Mouse (Mus musculus) spleen, embryonic (tissue): ENCODE measurements around the gene Dnah7b.
"Not testable (repeated sequence)": the region's sequence is repeated elsewhere in the genome, so short reads cannot be mapped to it uniquely, and the experiment has no call there.

Experiments used
- CTCF ChIA-PET: fragments of 350-600 bp; sonication (Branson Sonifier 250); formaldehyde crosslinking; loops from one replicate; lab custom pipeline; 2022; lab: Charles Lee

Dnah7b gene

DNA sequence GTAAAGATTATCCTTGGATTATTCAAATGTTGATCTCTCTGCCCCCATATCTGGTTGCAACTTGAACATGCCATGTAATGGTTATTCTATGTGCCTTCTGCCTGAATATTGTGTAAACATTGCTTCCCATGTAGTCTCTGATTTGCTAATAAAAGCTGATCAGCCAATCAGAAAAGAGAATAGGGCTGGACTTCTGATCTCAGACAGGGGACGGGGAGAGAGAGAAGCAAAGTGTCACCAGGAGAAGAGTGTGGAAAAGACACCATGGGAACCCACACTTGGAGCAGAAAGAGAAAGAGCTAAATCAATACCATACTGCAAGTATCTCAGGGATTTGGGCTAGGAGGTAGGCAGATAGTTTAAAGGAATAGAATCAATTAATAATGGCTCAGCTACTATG, at the start of gene Dnah7b:
Dnah7b (plus strand) TSS at position 301 of the 400 bp plus-strand sequence.
- CTCF ChIA-PET = no interaction called here

GRCm38 (mm10) chr1:46018382-46018977, 47.6 kb upstream of the Dnah7b start:
- CTCF ChIA-PET = no interaction called here

DNA sequence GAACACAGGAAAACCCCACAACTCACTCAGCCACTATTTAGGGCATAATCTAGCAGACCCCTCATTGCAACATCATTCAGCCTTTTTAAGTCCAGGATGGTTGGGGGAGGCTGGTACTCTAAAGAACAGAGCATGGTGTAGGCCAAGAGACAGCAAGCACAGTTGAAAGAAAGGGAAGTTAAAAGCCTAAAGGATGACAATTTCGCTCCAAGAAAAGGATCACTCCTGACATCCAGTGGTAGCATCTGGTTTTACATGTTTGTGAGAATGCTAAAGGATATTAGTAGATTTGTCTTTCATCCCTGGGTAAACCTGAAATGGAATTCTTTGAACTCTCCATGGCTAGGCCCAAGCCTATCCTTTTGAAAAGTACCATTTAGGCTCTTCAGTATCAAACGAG, 43.9 kb upstream of the Dnah7b start:
- CTCF ChIA-PET = interaction anchor here (0.6 kb wide), 1 partner anchor 137 kb away, joined by 3 read pairs; no protein-coding TSS in a partner anchor

- CTCF ChIA-PET = no interaction called here
These were observed 34.0 kb upstream of the Dnah7b start for GRCm38 (mm10) chr1:46031993-46032555.

- CTCF ChIA-PET = no interaction called here
These were observed 17.9 kb upstream of the Dnah7b start for GRCm38 (mm10) chr1:46048188-46048587.

- CTCF ChIA-PET = no interaction called here
These were observed 553 bp downstream of the Dnah7b start for GRCm38 (mm10) chr1:46066484-46067251.

DNA sequence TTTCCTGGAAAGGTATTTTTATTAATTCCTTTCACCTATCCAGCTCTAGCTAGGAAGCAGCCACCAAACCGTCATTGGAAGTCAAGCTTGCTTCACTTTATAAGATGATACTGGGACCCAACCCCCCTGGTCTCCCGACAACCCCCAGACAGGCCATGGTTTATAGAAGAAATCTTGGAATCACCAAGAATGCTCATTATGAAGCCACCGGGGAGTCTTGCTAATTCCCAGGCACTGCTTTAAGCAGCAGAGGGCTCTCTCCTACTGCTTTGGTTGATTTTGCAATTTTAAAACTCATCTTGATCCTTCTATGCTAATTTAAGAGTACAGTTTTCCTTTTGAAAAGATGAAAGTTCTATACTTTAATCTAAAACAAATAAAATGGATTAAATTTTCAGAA, 2.7 kb downstream of the Dnah7b start:
- CTCF ChIA-PET = not testable (repeated sequence)

DNA sequence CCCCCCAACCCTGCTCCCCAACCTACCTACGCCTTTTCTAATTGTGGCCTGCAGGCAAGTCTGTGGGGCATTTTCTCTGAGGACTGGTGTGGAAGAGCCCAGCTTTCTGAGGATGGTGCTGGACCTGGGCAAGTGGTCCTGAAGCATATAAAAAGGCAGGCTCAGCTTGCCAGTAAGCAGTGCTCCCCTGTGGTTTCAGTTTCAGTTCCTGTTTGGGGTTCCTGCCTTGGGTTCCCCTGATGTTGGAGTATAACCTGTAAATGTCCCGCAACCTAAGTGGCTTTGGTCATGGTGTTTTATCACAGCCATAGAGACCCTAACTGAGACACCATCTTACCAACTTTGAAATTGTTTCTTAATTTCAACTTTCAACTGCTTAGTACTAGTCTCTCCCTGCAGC, 11.8 kb downstream of the Dnah7b start:
- CTCF ChIA-PET = no interaction called here

- CTCF ChIA-PET = no interaction called here
These were observed 34.4 kb downstream of the Dnah7b start for GRCm38 (mm10) chr1:46100484-46100883.

- CTCF ChIA-PET = not testable (repeated sequence)
These were observed 46.5 kb downstream of the Dnah7b start for GRCm38 (mm10) chr1:46112606-46113005.

- CTCF ChIA-PET = not testable (repeated sequence)
These were observed 51.1 kb downstream of the Dnah7b start for GRCm38 (mm10) chr1:46117179-46117578.

- CTCF ChIA-PET = no interaction called here
These were observed 61.9 kb downstream of the Dnah7b start for GRCm38 (mm10) chr1:46128058-46128457.

DNA sequence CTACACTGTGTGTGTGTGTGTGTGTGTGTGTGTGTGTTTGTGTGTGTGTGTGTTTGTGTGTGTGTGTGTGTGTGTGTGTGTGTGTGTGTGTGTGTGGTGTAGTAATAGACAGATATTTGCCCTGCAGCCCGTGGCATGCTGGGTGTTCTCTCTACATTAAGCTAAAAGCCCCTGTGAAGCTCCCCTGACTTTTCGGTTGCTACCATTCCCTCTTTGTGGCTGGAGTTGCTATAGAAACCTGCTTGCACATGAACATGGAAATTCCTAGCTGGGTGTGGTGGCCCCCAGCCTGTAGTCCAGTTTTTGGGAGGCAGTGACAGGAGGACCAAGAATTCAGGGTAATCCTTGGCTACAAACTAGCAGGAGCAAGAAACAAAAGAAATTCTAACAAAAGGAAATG, 130.7 kb downstream of the Dnah7b start:
- CTCF ChIA-PET = not testable (repeated sequence)

DNA sequence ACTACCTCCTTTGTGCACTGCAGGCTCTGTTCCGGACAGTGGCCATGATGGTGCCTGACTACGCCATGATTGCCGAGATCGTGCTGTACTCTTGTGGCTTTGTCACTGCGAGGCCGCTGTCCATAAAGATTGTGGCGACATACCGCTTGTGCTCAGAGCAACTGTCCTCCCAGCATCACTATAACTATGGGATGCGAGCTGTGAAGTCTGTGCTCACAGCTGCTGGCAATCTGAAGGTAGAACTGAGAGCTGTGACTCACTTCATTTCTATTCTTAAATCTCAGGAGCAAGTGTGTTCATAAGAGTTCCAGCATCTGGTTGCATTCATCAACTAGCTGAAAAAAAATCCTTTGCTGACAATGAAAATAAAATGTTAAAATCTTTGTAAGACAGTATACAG, 135.1 kb downstream of the Dnah7b start:
- CTCF ChIA-PET = not testable (repeated sequence)

DNA sequence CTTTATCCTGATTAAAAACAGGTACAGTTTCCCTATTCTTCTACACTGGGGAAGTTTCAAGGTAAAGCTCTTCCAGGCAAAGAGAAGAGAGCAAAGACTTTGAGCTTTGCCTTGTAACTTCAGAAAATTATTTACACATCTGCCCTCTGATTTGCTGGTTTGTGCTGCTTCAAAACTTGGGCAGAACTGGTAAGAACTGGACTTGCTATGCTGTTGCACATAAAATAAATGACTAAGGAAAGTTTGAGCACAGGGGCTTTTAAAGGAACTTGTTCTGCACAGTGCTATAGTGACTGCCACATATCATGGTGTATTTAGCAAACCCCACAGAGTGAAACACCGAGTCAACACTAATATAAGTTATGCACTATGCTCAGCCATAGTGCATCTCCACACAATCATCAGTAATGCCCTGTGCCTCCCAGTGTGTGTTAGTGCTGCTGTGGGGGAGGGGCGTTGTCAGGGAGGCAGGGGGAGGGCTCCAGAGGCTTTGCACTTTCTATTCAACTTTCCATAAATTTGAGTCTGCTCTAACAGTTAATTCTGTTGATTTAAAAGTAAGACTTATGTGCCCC, 144.0 kb downstream of the Dnah7b start:
- CTCF ChIA-PET = not testable (repeated sequence)

GRCm38 (mm10) chr1:46222704-46223103, 156.6 kb downstream of the Dnah7b start:
- CTCF ChIA-PET = not testable (repeated sequence)

DNA sequence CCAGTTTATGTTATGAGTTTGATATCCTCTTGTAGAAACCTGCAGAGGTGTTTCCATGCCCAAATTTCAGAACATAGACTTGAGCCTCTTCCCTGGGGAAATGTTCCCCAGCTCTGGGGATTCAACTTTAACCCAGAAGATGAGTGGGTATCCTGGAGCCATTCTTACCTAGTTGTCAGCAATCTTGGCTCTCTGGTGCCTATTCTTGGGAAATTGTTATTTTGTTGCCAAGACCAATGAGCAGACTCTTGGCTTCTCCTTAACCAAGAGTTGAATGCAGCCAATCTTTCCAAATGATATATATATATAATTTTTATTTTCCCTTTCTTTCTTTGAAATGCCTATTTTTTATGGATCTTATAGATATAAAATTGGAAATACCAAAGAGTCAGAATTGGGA, 160.0 kb downstream of the Dnah7b start:
- CTCF ChIA-PET = not testable (repeated sequence)

DNA sequence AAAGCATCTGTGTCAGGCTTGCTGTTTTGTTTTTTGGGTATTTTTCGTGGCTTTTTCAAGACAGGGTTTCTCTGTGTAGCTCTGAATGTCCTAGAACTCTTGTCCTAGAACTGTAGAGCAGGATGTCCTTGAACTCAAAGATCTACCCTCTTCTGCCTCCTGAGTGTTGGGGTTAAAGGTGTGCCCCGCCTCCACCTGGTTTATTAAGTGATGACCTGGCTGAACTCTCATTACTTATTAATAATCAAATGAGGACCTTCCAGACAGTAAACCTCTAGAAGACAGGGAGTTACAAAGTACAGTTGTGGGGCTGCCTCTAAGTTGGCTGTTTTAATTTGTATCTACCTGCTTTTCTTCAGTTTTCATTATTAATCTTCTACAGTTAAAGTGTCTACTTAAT, 202.7 kb downstream of the Dnah7b start:
- CTCF ChIA-PET = not testable (repeated sequence)

- CTCF ChIA-PET = no interaction called here
These were observed 205.8 kb downstream of the Dnah7b start for GRCm38 (mm10) chr1:46271927-46272326.

DNA sequence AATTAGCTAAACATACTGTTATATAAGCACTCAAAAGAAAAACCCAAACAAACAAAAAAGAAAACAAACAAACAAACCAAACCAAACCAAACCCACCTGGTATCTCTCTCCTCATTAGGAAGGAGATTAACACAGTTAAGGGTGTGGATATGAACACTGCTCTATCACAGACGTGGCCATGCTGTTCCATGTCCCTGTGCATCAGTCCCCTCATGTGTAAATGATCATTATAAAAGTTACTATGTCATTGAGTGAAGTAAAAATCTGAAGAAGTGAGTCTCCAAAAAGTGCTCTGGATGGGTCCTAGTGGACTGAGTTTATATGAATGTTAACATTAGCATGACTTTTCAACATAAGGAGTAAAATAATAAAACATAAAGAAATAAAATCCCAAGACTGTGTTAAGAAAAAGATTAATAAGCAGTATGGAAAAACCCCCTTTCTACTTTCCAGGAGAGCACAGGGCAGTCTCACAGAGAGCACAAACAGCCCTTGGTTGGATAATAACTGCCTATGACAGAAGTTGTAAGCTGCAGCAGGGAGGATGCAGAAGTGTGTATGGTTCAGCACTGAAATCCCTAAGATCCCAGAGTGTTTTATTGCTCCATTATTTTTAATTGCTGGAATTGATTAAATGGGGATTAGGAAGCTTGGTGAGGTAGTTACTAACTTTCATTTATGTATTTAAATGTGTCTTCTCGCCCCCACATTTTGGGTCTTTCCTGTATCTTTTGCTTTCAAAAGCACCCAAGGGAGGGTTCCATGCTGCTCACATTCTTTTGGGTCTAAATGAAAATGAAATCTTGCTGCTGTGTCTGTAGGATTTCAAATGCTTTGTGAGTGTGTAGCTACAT, 212.2 kb downstream of the Dnah7b start:
- CTCF ChIA-PET = not testable (repeated sequence)

DNA sequence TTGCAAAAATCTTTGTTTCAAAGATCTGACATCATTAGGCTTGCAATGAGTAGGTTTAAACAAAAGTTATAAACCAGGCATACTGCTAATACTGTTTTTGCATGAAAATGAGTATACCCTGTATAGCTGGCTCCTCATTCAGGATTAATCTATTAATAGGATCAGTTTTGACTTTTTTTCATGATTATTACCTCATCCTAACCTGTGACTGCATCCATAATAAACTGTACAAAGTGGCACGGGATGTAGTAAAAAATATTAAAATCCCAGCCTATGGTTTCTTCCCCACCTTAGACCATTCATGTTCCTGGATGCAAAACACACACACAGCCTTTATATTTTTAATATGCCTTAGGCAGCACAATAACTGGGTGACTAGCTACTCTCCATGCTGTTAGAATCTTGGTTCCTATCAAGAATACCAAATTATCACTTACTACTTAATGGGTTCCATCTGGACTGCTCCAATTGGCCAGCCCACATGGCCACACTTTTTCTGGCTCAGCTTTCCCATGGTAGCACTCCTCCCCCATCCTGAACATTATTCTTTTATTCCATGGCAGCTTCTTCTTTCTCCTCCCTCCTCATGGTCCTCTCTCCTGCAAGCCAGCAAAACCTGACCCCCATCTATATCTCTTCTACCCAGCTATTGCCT, 212.9 kb downstream of the Dnah7b start:
- CTCF ChIA-PET = not testable (repeated sequence)
